Mouse (Mus musculus) layer of hippocampus, adult 11-12 months (tissue): ENCODE results near the gene Tnfaip2.

ENCODE experiments used
- DNase-seq: peaks from one replicate; pipeline ENCODE4 v3.0.0; 2022; ENCODE audit warnings: low spot score

The Tnfaip2 gene

DNA sequence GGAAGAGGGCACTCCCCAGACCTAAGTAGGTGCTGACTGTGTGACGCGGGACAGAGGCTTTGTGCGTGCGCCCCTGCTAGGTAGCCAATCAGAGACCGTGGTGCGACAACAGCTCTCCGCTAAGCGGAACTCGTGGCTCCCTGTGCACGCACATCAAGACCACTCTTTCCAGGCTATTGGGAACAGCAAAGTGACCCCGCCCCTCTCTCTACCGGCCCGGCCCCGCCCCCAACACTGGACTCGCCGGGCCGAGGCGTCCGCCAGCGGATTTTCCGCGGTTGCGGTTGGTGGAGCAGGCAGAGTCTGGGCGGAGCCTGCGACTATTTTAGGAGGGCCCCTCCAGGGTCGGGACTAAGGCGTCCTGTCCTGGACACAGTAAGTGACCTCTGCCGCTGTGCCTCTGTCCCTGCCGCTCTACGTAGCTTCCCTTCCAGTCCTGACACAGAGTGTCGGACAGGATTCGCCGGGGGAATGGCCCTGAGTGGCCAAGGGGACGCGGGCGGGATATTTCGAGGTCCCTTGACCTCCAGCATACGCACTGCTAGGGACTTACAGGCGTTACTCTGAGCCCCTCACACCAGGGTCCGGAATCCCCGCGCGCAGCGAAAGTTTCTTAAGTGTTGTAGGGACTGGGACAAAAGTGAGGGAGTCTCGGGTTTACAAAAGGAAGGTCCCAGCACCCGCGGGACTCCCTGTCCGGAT lies at the start of gene Tnfaip2:
TSS of gene Tnfaip2 (plus strand) at position 161 of the 702 bp plus-strand sequence.
- no peak for DNase-seq

DNA sequence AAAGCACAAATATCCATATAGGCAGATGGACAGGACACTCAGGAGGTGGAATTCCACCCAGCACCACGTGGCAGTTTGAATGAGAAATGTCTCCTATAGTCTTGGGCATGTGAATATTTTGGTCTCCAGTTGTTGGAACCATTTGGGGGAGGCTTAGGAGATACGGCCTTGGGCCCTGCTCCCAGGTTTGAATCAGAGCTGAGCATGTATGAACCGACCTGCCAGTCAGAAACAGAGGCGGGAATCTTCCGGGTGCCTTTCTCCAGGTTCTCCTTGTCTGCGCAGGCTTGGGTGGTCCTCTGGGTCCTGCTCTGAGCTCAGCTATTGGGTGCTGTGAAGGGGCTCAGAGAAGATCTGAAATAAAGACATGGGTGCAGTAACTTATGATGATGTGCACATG lies 48.3 kb upstream of the Tnfaip2 start:
- DNase-seq = no peak

DNA sequence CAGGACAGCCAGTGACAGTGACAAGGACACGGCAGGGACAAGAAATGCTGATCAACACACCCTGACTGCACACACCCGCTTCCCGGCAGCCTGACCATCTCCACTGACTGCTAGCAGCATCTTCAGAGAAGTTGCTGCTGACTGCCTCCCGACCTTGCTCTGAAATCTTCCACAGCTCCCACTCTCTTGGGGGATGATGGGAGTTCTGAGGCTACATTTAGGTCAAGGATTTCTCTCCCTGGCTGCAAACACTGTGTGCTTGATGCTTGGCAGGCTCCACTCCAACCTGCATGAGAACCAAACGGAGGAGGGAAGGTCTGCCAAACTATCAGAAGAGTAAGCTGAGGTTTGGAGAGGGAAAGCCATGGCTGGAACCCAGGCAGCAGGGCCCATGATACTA lies 45.3 kb upstream of the Tnfaip2 start:
- no peak for DNase-seq

DNA sequence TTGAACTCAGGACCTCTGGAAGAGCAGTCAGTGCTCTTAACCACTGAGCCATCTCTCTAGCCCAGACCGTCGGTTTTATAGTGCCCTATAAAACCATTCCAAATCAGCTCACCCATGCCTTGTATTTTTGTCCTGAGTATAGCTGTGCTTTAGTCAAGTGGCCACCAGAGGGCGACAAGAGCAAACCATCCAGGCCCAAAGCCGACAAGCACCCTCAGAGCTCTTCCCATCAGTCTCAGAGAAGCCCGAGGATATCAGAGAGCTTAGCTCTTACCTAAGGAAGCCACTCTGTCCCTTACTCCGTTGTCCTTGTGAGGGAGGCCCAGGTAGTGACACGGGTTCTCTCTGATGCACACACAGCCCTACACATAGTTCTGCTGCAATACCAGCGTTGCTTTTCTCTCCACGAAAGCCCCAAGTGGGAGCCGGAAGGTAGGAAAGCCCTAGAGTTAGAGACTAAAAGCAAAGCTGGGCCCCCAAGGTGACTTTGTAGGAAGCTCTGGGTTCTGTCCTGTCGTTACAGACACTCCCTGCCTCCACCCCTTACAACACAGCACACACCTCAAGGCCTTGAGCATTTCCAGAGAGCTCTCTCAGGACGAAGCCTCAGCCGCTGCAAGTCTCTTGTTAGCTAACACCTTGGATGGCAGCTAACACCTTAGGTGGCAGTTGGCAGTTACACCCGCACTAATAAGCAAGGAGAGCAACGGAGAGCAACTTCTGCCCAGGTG lies 40.6 kb upstream of the Tnfaip2 start:
- DNase-seq = peak; percentile 78

DNA sequence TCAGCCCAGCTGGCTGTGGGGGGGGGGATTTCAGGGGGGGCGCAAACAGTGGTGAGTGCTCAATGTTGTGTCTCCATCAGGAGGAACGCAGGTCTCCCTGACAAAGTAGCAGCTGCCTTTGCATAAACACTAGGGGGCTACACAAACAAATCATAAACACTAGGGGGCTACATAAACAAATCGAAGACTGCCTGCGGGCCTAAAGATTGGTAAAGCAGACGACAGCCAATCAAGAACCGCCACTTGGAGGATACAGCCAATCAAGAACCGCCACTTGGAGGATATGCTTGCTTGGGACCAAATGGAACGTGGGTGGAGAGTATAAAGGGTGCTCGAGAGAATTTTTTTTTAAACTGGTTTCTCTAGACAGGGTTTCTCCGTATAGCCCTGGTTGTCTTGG lies 37.4 kb upstream of the Tnfaip2 start:
- DNase-seq = no peak

DNA sequence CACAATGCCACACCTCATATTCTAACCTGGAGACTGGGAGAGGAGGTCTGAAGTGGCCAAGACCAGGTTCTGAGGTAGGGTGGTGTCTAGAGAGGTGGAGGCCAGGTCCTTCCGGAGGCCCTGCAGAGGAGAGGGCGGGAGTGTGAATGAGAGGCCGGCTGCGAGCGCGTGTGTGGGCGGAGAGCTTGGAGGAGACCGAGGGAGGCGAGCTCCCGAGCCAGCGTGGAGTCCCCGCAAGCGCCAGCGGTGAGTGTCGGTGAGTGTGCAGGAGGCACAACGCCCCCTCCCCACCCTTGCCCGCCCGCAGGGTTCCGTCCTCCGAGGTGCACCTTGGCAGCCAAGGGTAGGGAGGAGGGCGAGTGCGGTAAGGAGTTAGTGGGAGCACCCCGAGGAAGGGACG lies 35.6 kb upstream of the Tnfaip2 start, which contains the start of gene Lbhd2:
TSS of gene Lbhd2 (plus strand) at position 188 of the 400 bp plus-strand sequence.
- DNase-seq = no peak

DNA sequence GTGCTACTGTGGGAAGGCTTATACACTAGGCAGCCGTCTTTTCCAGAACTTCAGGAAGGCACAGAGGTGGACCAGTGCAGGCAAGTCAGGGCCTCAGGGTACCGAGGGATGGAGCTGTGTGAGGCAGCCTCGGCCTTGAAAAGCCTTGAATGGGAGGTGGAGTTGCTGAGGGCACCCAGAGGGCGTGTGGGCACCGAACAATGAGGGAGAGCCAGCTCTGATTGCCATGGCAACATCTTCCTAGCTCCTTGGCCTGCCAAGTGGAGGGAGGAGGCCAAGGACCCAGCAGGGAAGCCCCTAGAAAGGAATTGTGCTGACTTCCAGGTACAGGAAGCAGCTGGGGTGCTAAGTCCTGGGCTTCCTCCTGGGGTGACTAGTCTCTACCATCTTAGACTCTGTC lies 32.7 kb upstream of the Tnfaip2 start:
- no peak for DNase-seq

DNA sequence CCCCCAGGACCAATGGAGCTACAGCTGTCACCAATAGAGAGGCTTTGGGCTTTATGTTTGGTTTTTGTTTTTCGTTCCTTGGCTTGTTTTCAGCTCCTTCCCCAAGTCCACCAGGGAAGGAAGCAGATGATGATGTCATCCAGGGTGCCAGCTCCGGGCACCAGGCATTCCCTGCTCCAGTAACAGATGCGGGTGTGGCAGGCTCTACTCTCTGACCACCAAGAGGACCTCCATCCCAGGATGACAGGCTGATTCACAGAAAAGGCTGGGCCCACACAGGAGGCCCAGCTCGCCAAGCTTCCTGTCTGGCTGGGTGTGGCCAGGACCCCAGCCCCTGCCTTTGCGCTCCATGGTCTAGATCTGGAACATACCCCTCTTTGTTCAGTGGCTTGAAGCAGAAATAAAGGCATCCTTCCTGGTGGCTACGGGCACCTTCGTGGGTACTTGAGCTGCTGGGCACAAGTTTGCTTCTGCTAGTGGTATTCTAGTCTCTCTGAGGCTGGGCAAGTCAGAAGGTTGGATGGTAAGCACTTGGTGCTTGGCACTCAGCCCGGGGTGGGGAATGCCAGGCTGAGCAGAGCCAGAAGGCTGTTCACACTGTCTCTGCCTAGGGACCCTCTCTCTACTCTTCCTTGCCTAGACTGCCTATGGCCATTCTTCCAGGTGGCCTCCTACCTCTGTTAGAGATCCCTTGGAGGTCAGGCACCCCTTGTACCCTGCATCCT lies 30.5 kb upstream of the Tnfaip2 start:
- DNase-seq = no peak

DNA sequence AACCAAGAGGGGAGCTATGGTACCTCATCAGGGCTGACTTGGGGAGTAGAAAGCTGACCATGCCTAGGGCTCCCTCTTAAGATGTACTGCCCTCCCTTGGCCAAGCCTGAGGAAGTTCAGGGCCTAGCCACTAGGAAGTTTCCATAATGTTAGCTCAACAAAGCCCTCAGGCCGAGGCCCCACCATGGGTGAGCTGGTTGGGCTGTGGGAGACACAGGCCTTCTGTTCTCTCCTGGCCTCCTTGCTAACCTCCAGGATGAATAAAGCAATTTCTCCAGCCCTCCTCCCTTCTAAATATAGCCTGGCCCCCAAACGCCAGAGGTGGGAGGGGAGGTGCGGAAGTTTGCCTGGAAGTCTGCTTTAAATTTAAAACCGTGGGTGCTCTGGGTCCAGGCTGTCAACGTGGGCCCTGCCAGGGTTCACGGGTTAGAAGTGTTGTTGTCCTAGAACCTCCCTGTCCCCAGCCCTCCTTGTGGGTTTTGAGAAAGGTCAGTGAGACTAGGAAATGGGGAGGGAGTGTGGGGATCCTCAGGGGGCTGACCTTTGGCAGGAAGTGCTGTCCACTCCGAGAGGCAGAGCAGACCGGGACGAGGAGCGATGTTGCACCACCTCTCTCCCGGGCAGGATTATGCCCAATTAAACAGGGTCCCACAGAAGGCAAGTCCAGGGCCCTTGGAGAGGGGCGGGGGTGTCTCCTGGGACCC lies 29.5 kb upstream of the Tnfaip2 start:
- no peak for DNase-seq

DNA sequence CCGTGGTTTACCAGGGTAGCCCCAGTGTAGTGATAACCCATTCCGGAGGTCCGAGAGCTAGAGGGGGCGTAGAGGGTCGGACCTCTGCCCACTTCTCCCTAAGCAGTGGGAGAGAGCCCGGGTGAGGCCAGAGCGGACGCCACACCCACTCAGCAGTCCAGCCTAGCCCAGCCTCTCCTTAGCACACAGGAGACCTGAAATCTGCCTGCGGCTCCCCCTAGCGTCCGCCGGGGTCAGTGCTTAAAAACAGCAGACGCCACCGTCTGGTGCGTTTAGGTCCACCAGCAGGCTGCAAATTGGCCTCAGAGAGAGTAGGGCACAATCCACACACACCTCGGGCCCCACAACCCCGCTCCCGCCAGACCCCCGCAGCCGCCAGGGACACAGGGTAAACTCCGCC lies 29.0 kb upstream of the Tnfaip2 start:
- DNase-seq = peak; percentile 88

DNA sequence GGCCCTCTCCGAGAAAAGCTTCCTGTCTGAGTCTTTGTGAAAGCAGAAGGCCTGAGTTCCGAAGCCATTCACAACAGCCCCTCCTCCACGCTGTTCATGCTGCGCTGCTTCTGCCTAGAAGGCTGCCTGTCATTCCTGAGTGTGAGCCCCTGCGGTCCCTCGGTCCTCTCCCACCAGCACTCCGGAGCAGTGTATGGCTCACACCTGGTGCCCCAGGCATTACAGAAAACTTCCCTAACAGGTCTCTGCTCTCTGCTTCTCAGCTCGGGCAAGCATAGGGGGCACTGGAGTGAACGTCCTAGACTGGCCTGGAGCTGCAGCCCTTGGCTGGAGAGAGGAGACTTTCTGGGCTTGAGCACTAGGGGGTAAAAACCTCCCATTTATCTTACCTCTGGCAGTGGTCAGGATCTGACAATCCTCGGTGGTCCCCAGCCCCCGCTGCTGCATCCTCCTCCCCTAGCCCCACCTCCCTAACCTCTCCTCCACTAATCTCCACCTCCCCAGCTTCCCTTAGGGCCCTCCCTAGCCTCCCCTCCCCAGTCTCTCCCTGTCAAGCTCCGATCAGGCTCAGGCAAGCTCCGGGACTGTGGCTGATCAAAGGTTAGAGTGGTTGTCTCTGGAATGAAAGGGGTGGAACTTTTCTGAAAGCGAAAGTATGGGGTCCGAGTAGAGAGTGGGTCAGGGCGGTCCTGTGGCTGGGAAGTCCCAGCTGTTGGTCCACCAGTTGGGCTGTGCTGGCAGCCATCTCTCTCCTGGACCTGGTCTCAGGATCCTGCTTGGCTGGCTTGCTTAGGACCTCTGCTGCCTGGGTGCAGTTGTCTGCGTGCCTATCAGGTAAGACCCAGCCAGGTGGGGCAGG lies 25.1 kb upstream of the Tnfaip2 start, which contains the start of gene Exoc3l4:
TSS of gene Exoc3l4 (plus strand) at position 97 of the 859 bp plus-strand sequence.
- no peak for DNase-seq

DNA sequence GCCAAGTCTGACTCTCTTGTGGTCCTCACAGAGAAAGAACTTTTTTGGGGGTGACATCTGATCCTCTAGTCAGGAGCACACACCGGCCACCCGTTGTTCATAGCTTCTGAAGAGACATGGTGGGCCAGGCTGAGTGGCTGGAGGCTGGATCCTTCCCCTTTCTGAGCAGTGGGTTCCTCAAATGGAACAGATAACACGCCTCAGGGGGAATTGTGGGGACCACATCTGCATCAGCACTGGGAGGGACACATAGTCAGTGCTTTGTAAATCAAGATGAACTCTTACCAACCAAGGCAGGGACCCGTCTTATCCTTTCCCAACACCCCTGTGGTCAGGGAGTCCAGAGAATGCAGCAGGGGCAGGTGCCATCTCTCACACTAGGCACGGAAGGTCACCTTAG lies 22.4 kb upstream of the Tnfaip2 start:
- DNase-seq = no peak

DNA sequence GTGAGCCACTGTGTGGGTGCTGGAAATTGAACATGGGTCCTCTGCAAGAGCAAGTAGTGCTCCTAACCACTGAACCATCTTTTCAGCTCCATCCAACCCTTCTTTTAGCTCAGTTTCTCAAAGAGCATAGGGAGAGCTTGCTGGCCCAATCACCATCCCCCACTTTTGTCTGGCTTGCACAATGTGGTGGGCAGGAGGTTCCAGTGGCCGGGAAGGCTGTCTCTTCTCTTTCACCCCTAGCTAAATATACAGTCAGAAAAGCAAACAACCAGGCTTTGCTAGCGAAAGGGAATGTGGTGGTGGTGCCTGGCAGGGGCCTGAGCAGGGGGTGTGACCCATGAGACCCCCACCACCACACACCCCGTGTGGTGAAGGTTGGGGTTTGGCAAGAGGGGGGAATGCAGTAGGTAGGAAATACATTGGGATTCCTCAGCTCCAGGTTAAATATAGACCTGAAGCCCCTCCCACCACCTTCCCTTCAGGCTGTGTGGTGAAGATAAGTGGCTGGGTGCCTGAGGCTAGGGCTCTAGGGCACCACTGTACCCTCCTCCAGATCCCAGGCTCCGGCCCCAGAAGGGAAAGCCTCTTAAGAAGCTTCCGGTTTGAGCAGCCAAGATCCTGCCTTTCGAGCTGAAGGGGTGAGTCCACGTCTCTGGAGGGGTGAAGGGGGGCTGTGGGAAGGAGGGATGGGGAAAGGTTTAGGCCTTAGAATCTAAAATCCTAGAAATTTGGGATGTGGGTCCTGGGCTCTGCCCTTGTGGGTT lies 21.1 kb upstream of the Tnfaip2 start:
- no peak for DNase-seq

DNA sequence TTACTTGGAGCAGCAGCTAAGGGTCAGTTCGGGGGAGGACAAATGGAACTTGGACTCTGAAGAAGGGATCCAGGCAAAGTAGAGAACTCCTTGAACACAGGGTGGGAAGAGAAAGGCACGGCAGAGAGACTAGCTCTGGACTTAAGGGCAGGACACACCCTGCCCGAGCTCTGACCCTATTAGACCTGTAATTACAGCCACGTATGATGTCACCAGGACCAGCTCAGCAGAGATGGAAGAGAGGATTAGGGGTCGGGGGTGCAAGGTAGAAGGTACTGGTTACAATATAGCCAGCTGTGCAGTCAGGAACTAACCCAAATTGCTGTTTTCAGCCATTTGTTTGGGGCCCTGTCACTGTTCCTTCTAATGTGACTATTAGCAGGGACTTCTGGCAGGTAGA lies 19.4 kb upstream of the Tnfaip2 start:
- no peak for DNase-seq

DNA sequence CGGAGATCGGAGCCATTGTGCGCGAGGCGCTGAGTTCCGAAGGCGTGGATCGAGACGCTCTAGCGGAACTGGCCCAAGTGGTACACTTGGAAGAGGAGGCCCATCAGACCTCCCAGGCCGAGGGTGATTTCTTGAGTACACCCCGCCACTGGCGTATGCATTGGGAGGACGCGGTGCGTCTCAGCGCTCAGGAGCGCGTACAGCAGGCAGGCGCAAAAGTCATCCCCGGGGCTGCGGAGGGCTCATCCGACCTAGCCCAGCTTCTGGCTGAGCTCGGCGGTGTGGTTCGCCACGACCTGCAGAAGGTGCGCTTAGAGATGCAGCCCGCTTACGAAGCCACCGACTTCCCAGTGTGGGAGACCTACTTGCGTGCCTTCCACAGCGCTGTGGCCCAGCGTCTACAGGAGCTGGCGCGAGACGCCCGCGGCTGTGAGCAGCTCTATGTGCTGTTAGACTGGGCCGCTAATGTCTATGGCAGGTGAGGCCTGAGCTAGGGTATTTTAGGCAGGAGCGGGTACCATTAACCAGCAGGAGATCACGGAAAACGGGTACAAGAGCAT lies 18.6 kb upstream of the Tnfaip2 start:
- DNase-seq = no peak

DNA sequence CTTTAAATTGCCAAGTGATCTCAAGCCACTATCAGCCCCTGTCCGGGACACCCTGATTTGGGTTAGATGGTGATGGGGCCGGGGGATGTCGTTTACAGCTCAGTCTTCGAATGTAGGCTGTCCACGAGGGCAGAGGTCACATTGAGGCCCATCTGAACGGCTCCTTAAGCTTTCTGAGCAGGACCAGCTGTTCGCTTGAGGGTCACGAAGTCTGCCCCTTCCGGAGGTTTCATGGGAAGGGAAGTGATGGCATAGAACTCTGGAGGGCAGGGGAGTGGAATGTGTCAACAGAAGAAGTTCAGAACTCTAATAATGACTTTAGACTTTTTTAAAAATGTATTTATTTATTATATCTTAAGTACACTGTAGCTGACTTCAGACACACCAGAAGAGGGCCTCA lies 17.7 kb upstream of the Tnfaip2 start:
- DNase-seq = no peak

DNA sequence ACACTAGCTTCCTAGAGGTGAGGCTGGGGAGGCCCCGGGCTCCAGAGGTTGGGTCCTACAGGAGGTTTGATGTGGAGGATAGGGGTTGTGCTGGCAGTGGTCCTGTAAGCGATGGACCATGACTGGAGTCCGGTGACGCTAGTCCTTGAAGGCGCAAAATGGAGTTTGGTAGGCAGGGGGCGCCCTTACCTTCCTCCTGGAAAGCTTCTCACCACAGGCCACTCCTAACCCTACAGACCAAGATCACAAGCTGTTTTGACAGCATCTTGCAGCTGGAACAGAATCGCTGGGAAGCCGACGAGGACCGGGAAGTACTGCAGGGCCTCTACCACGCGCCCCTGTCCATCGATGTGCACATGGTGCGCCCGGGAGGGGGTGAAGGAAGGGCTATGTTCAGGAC lies 17.0 kb upstream of the Tnfaip2 start:
- peak; percentile 86 for DNase-seq

DNA sequence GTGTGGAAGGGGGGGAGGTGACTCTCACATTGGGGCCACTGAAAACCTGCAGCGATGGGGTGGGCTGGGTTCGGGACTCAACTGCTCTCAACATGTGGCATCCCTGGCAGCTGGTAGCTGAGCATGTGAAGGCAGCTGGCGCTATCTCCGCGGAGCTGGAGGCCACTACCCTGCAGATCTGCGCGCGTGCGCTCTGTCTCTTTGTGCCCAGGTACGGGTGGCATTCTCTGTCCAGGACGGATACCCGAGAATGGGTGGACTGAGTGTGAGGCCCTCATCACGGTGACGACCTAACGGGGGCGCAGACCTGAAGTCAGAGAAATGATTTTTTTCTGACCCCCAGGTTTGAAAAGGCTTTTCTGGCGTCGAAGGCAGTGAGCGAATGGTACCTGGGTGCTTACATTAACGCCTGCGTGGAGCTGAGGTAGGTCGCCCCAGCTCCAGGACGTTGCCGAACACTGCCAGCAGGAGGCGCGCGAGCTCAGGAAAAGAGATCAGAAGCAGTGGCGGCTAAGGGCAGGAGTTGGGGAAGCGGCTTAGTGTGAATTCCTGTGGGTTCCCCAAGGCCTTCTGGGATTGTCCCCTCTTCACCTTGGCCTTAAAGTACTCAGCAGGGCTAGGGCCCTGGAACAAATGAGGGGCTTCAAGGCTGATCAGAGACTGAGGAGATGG lies 16.3 kb upstream of the Tnfaip2 start:
- peak; percentile 94 for DNase-seq

DNA sequence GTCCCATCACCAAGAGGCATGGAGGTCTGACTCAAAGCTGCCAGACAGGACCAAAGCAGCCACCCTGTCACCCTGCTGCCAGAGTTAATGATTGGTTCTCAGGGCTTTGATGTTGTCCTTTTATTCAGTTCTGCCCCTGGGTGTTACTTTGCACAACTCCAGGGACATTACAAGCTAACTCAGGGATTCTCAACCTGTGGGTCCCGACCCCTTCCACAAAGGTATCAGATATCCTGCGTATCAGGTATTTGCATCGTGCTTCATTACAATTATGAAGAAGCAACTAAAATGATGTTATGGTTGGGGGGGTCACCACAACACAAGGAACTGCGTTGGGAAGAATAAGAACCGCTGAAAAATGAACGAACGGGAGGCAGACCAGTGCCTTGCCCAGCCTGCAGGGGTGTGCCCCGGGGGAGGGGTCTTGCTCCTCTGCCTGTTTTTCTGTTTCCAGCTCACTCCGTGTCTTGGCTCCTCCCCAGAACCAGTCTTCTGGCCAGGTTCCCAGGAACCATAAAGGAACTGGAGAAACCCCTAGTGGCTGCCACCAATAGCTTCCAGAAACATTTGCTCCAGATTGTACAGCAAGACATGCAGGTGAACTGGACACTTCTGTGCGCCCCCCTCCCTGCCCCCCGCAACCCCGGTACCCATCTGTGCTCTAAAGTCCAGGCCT lies 14.7 kb upstream of the Tnfaip2 start:
- no peak for DNase-seq
